Mouse (Mus musculus) myocyte (in vitro differentiated cells): ENCODE results near the gene Gmds.

Experiments
- E2F4 ChIP-seq: IDR thresholded peaks from one replicate; pipeline ENCODE4 v1.6.1; 2011; ENCODE audit warnings: mild to moderate bottlenecking, control low read depth, moderate library complexity; ENCODE audit not compliant: insufficient read depth
- MAX ChIP-seq: IDR thresholded peaks from one replicate; pipeline ENCODE4 v1.6.1; 2011; ENCODE audit warnings: low read depth, mild to moderate bottlenecking, control low read depth
- MYOG ChIP-seq, 3 experiments: IDR thresholded peaks; one replicate each; pipeline ENCODE4 v1.6.1; 2011; ENCODE audit warnings: control low read depth in 2 of 3, low read depth in 2 of 3, mild to moderate bottlenecking in 2 of 3; ENCODE audit not compliant: insufficient read length in 2 of 3, control insufficient read depth in 1 of 3, insufficient read depth in 1 of 3
- POLR2A ChIP-seq: IDR thresholded peaks from one replicate; pipeline ENCODE4 v1.6.1; 2011; ENCODE audit warnings: low read depth, mild to moderate bottlenecking, control low read depth, moderate library complexity; ENCODE audit not compliant: insufficient read length

- TF ChIP-seq POLR2A: no peak
- TF ChIP-seq MYOG (IDR thresholded peaks at IDR 0.05; ENCODE audit: control insufficient read depth in 1 of 3, insufficient read depth in 1 of 3, insufficient read length in 2 of 3, low read depth in 2 of 3): no peak
- no peak for TF ChIP-seq E2F4
- TF ChIP-seq MAX: no peak
These were observed 553.8 kb downstream of the Gmds start for GRCm38 (mm10) chr13:31784757-31785156.
